Mouse (Mus musculus) C2C12 (cell line): ENCODE data around the gene Por.

ENCODE experiments used
- CEBPB ChIP-seq: IDR thresholded peaks from one replicate; pipeline ENCODE4 v1.6.1; 2011; ENCODE audit warnings: low read depth, mild to moderate bottlenecking, control low read depth, moderate library complexity
- CTCF ChIP-seq: IDR thresholded peaks from one replicate; pipeline ENCODE4 v1.5.1; 2011; ENCODE audit not compliant: control insufficient read depth, insufficient read depth, insufficient read length
- FOSL1 ChIP-seq: IDR thresholded peaks from one replicate; pipeline ENCODE4 v1.8.0; 2011; ENCODE audit warnings: mild to moderate bottlenecking, low read length; ENCODE audit not compliant: poor library complexity, insufficient read depth, severe bottlenecking
- MAX ChIP-seq: IDR thresholded peaks from one replicate; pipeline ENCODE4 v1.6.1; 2011; ENCODE audit warnings: mild to moderate bottlenecking, control low read depth
- MYOD1 ChIP-seq: IDR thresholded peaks from one replicate; pipeline ENCODE4 v1.6.1; 2011; ENCODE audit warnings: low read depth; ENCODE audit not compliant: control insufficient read depth, insufficient read length
- MYOG ChIP-seq: IDR thresholded peaks from one replicate; pipeline ENCODE4 v1.6.1; 2011; ENCODE audit not compliant: control insufficient read depth, insufficient read length; ENCODE audit errors: extremely low read depth
- USF1 ChIP-seq: IDR thresholded peaks from one replicate; pipeline ENCODE4 v1.6.1; 2011; ENCODE audit warnings: low read depth, mild to moderate bottlenecking, control low read depth, moderate library complexity

DNA sequence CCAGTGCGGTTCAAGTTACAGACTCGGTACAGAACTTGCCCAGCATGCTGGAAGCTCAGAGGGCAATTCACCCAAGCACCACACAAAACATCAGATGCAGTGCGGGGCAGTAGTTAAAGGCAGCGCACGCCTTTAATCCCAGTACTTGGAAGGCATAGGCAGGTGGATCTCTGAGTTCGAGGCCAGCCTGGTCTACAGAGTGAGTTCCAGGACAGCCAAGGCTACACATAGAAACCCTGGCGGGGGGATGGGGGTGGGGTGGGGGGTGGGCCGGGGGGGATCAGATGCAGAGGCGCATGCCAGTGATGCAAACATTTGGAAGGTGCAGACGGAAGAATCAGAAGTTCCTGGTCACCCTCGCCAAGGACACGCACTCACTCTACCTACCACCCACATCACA lies 74.9 kb downstream of the Por start:
- TF ChIP-seq CTCF, result no peak
- no peak for TF ChIP-seq MAX
- no peak for TF ChIP-seq MYOD1
- TF ChIP-seq FOSL1, result no peak
- no peak for TF ChIP-seq USF1
- TF ChIP-seq CEBPB, result no peak
- no peak for TF ChIP-seq MYOG
